Mouse (Mus musculus) cerebellum, adult 2 months (tissue): ENCODE measurements around the gene N6amt1.

Experiments
- CTCF ChIP-seq: fragments of 200-500 bp; IDR thresholded peaks from 2 replicates; pipeline ENCODE4 v1.5.1; 2011; ENCODE audit warnings: low read depth, mild to moderate bottlenecking, control low read depth, low read length, moderate library complexity, borderline replicate concordance; ENCODE audit not compliant: insufficient read depth
- POLR2A ChIP-seq: fragments of 200-500 bp; IDR thresholded peaks from 2 replicates; pipeline ENCODE4 v1.6.1; 2011; ENCODE audit warnings: low read length, control low read depth, borderline replicate concordance; ENCODE audit not compliant: insufficient read depth

GRCm38 (mm10) chr16:87360096-87360495, 6.1 kb downstream of the N6amt1 start:
- TF ChIP-seq CTCF (no peak), POLR2A (no peak)
